8 mouse cellular contexts compared by ENCODE assay signal in genomic region chr7:16950861-16951635, GRCm38 (mm10). TPM values are rescaled to one million over a fixed set of nuclear protein-coding genes. Genes with fewer than 3 reads are reported as not detected.
DNase-seq lines count a peak whose midpoint lies in the region; ATAC-seq lines count a peak whose summit lies in the region.

No protein-coding gene starts in this region.

- no peak overlapping the region for H3K9ac ChIP-seq in embryonic facial prominence, embryonic 14.5 days (ENCODE audit: low read depth, low read length)
- no peak overlapping the region for H3K9ac ChIP-seq in heart, embryonic 11.5 days (ENCODE audit: low read depth, low read length)
- H3K9ac ChIP-seq in kidney, embryonic 15.5 days, result no peak overlapping the region
- no peak overlapping the region for H3K9ac ChIP-seq in liver, embryonic 12.5 days
- H3K9ac ChIP-seq in stomach, embryonic 14.5 days (replicated peaks; ENCODE audit: low read depth, low read length), result no peak overlapping the region

- H3K9me3 ChIP-seq in embryonic facial prominence, embryonic 14.5 days (ENCODE audit: control insufficient read depth, low read length), result 0 out of 2 replicates have a peak, but pooled peaks cover 7% of the 10 kb centered on the region
- no peaks in the 10 kb centered on the region for H3K9me3 ChIP-seq in heart, embryonic 11.5 days (replicated peaks; ENCODE audit: control insufficient read depth, low read length)
- H3K9me3 ChIP-seq in kidney, embryonic 15.5 days (replicated peaks), result no peaks in the 10 kb centered on the region
- H3K9me3 ChIP-seq in liver, embryonic 12.5 days (replicated peaks), result no peaks in the 10 kb centered on the region
- no peaks in the 10 kb centered on the region for H3K9me3 ChIP-seq in stomach, embryonic 14.5 days (ENCODE audit: control insufficient read depth, low read depth, low read length)

- ATAC-seq in embryonic facial prominence, embryonic 14.5 days (ENCODE audit: low read depth), result peak; percentile 76
- ATAC-seq in heart, embryonic 11.5 days (replicated peaks; ENCODE audit: insufficient number of reproducible peaks, low FRiP score, low TSS enrichment), result peak; percentile 69
- peak; percentile 73 for ATAC-seq in kidney, embryonic 15.5 days (replicated peaks; ENCODE audit: low FRiP score)
- ATAC-seq in liver, embryonic 12.5 days, result peak; percentile 66
- peak; percentile 64; the same call in 1 of the 2 replicates for ATAC-seq in stomach, embryonic 14.5 days (ENCODE audit: insufficient number of reproducible peaks, insufficient read depth, low FRiP score, low read depth)

- WGBS in embryonic facial prominence, embryonic 14.5 days, result 31% methylated on average over 18 of the region's 18 CpGs
- WGBS in heart, embryonic 11.5 days (ENCODE audit: insufficient replicate concordance), result 25% methylated on average over 18 of the region's 18 CpGs
- 28% methylated on average over 18 of the region's 18 CpGs for WGBS in kidney, embryonic 15.5 days
- 25% methylated on average over 18 of the region's 18 CpGs for WGBS in liver, embryonic 12.5 days (ENCODE audit: insufficient replicate concordance)
- WGBS in stomach, embryonic 14.5 days, result 28% methylated on average over 18 of the region's 18 CpGs

- no peaks in the 10 kb centered on the region for H3K36me3 ChIP-seq in embryonic facial prominence, embryonic 14.5 days (ENCODE audit: control insufficient read depth, insufficient read depth, low read length)
- H3K36me3 ChIP-seq in heart, embryonic 11.5 days (ENCODE audit: control insufficient read depth, insufficient read depth, low read length), result no peaks in the 10 kb centered on the region
- H3K36me3 ChIP-seq in kidney, embryonic 15.5 days, result no peaks in the 10 kb centered on the region
- H3K36me3 ChIP-seq in liver, embryonic 12.5 days, result no peaks in the 10 kb centered on the region
- H3K36me3 ChIP-seq in stomach, embryonic 14.5 days (ENCODE audit: control insufficient read depth, insufficient read depth, low read length), result no peaks in the 10 kb centered on the region

- no peak overlapping the region for H3K4me3 ChIP-seq in embryonic facial prominence, embryonic 14.5 days (ENCODE audit: low read depth, low read length)
- H3K4me3 ChIP-seq in heart, embryonic 11.5 days (ENCODE audit: low read depth, low read length), result no peak overlapping the region
- no peak overlapping the region for H3K4me3 ChIP-seq in kidney, embryonic 15.5 days (replicated peaks)
- H3K4me3 ChIP-seq in liver, embryonic 12.5 days, result no peak overlapping the region
- no peak overlapping the region for H3K4me3 ChIP-seq in stomach, embryonic 14.5 days (ENCODE audit: low read depth, low read length)

- H3K27me3 ChIP-seq in embryonic facial prominence, embryonic 14.5 days (replicated peaks; ENCODE audit: control insufficient read depth, insufficient read depth, low read length), result peaks cover 36% of the 10 kb centered on the region
- peaks cover 38% of the 10 kb centered on the region for H3K27me3 ChIP-seq in heart, embryonic 11.5 days (ENCODE audit: control insufficient read depth, insufficient read depth, low read length)
- H3K27me3 ChIP-seq in kidney, embryonic 15.5 days, result peaks cover 40% of the 10 kb centered on the region
- H3K27me3 ChIP-seq in liver, embryonic 12.5 days (replicated peaks), result peaks cover 51% of the 10 kb centered on the region
- peaks cover 11% of the 10 kb centered on the region for H3K27me3 ChIP-seq in stomach, embryonic 14.5 days (ENCODE audit: control insufficient read depth, insufficient read depth, low read length)

- H3K27ac ChIP-seq in embryonic facial prominence, embryonic 14.5 days (replicated peaks; ENCODE audit: low read depth, low read length), result no peak overlapping the region
- H3K27ac ChIP-seq in heart, embryonic 11.5 days (ENCODE audit: low read depth, low read length), result no peak overlapping the region
- no peak overlapping the region for H3K27ac ChIP-seq in kidney, embryonic 15.5 days
- H3K27ac ChIP-seq in liver, embryonic 12.5 days, result no peak overlapping the region
- H3K27ac ChIP-seq in stomach, embryonic 14.5 days (ENCODE audit: low read length), result no peak overlapping the region

- H3K4me1 ChIP-seq in embryonic facial prominence, embryonic 14.5 days (ENCODE audit: control insufficient read depth, insufficient read depth, low read length), result peaks cover 21% of the 10 kb centered on the region
- H3K4me1 ChIP-seq in heart, embryonic 11.5 days (ENCODE audit: control insufficient read depth, insufficient read depth, low read length), result peaks cover 28% of the 10 kb centered on the region
- H3K4me1 ChIP-seq in kidney, embryonic 15.5 days, result peaks cover 45% of the 10 kb centered on the region
- peaks cover 21% of the 10 kb centered on the region for H3K4me1 ChIP-seq in liver, embryonic 12.5 days
- H3K4me1 ChIP-seq in stomach, embryonic 14.5 days (ENCODE audit: control insufficient read depth, insufficient read depth, low read length), result peaks cover 25% of the 10 kb centered on the region

- no peak overlapping the region for H3K4me2 ChIP-seq in embryonic facial prominence, embryonic 14.5 days (ENCODE audit: low read depth, low read length)
- H3K4me2 ChIP-seq in heart, embryonic 11.5 days, result no peak overlapping the region
- H3K4me2 ChIP-seq in kidney, embryonic 15.5 days, result peak overlapping the region; percentile 36
- H3K4me2 ChIP-seq in liver, embryonic 12.5 days, result 0 out of 2 replicates have a peak overlapping the region, but pooled peaks have one; percentile 0
- no peak overlapping the region for H3K4me2 ChIP-seq in stomach, embryonic 14.5 days (replicated peaks; ENCODE audit: low read depth, low read length)

- peak; percentile 96 for DNase-seq in A20 (ENCODE audit: low read depth, low spot score)
- DNase-seq in adrenal gland, postnatal 25 days, result peak; percentile 77
- DNase-seq in embryonic facial prominence, embryonic 14.5 days (ENCODE audit: low spot score), result peak; percentile 83
- peak; percentile 63 to 78 for DNase-seq in natural killer cell, adult 2 months (ENCODE audit: low spot score in 2 of 2)

RNA-seq across cellular contexts. Expression of gene Pnmal2, which starts 6.6 kb away (rescaled TPM):
- total RNA-seq in adrenal gland, postnatal 25 days (2021), result 26.9 and 36.1 TPM in 2 replicates
- polyA plus RNA-seq in embryonic facial prominence, embryonic 14.5 days (2014; fragmentation: Nextera tagmentation; extraction: Ambion mirVana), result 20.9 and 21.9 TPM in 2 replicates
- 1.5 and 2.0 TPM in 2 replicates for polyA plus RNA-seq in heart, embryonic 11.5 days (2014; fragmentation: Nextera tagmentation; extraction: Ambion mirVana)
- polyA plus RNA-seq in kidney, embryonic 15.5 days (2015; fragmentation: Nextera tagmentation; extraction: Ambion mirVana), result 7.7 and 9.2 TPM in 2 replicates
- polyA plus RNA-seq in liver, embryonic 12.5 days (2016; fragmentation: Nextera tagmentation; extraction: Ambion mirVana), result 0.41 and 0.75 TPM in 2 replicates
- polyA plus RNA-seq in stomach, embryonic 14.5 days (2014; fragmentation: Nextera tagmentation; extraction: Ambion mirVana), result 8.6 and 8.8 TPM in 2 replicates

RNA-seq across cellular contexts. Expression of gene Pnmal1, which starts 8.4 kb away (rescaled TPM):
- 4.3 and 5.4 TPM in 2 replicates for total RNA-seq in adrenal gland, postnatal 25 days (2021)
- 2.1 and 2.3 TPM in 2 replicates for polyA plus RNA-seq in embryonic facial prominence, embryonic 14.5 days (2014; fragmentation: Nextera tagmentation; extraction: Ambion mirVana)
- 0.18 and 0.46 TPM in 2 replicates for polyA plus RNA-seq in heart, embryonic 11.5 days (2014; fragmentation: Nextera tagmentation; extraction: Ambion mirVana)
- 0.58 and 0.90 TPM in 2 replicates for polyA plus RNA-seq in kidney, embryonic 15.5 days (2015; fragmentation: Nextera tagmentation; extraction: Ambion mirVana)
- 0.05 and 0.08 TPM in 2 replicates for polyA plus RNA-seq in liver, embryonic 12.5 days (2016; fragmentation: Nextera tagmentation; extraction: Ambion mirVana)
- polyA plus RNA-seq in stomach, embryonic 14.5 days (2014; fragmentation: Nextera tagmentation; extraction: Ambion mirVana), result 4.2 TPM in 2 replicates

RNA-seq across cellular contexts. Expression of gene Calm3, which starts 27.1 kb away (rescaled TPM):
- 242 and 255 TPM in 2 replicates for total RNA-seq in adrenal gland, postnatal 25 days (2021)
- 164 and 189 TPM in 2 replicates for polyA plus RNA-seq in embryonic facial prominence, embryonic 14.5 days (2014; fragmentation: Nextera tagmentation; extraction: Ambion mirVana)
- 150 and 156 TPM in 2 replicates for polyA plus RNA-seq in heart, embryonic 11.5 days (2014; fragmentation: Nextera tagmentation; extraction: Ambion mirVana)
- polyA plus RNA-seq in kidney, embryonic 15.5 days (2015; fragmentation: Nextera tagmentation; extraction: Ambion mirVana), result 116 and 124 TPM in 2 replicates
- 91.2 and 94.4 TPM in 2 replicates for polyA plus RNA-seq in liver, embryonic 12.5 days (2016; fragmentation: Nextera tagmentation; extraction: Ambion mirVana)
- 148 and 161 TPM in 2 replicates for polyA plus RNA-seq in stomach, embryonic 14.5 days (2014; fragmentation: Nextera tagmentation; extraction: Ambion mirVana)

RNA-seq across cellular contexts. Expression of gene Gm42372, which starts 31.8 kb away (rescaled TPM):
- 1.1 and 2.1 TPM in 2 replicates for total RNA-seq in adrenal gland, postnatal 25 days (2021)
- 0.24 and 0.38 TPM in 2 replicates for polyA plus RNA-seq in embryonic facial prominence, embryonic 14.5 days (2014; fragmentation: Nextera tagmentation; extraction: Ambion mirVana)
- 0.20 TPM in 2 replicates for polyA plus RNA-seq in heart, embryonic 11.5 days (2014; fragmentation: Nextera tagmentation; extraction: Ambion mirVana)
- polyA plus RNA-seq in kidney, embryonic 15.5 days (2015; fragmentation: Nextera tagmentation; extraction: Ambion mirVana), result 0.23 and 0.31 TPM in 2 replicates
- polyA plus RNA-seq in liver, embryonic 12.5 days (2016; fragmentation: Nextera tagmentation; extraction: Ambion mirVana), result 0.07 TPM in 2 replicates
- polyA plus RNA-seq in stomach, embryonic 14.5 days (2014; fragmentation: Nextera tagmentation; extraction: Ambion mirVana), result 0.55 and 0.59 TPM in 2 replicates

RNA-seq across cellular contexts. Expression of gene Ccdc8, which starts 41.5 kb away (rescaled TPM):
- total RNA-seq in adrenal gland, postnatal 25 days (2021), result 19.7 and 26.0 TPM in 2 replicates
- polyA plus RNA-seq in embryonic facial prominence, embryonic 14.5 days (2014; fragmentation: Nextera tagmentation; extraction: Ambion mirVana), result 24.7 and 26.0 TPM in 2 replicates
- polyA plus RNA-seq in heart, embryonic 11.5 days (2014; fragmentation: Nextera tagmentation; extraction: Ambion mirVana), result 22.6 and 36.1 TPM in 2 replicates
- 35.7 and 41.2 TPM in 2 replicates for polyA plus RNA-seq in kidney, embryonic 15.5 days (2015; fragmentation: Nextera tagmentation; extraction: Ambion mirVana)
- 3.8 and 3.9 TPM in 2 replicates for polyA plus RNA-seq in liver, embryonic 12.5 days (2016; fragmentation: Nextera tagmentation; extraction: Ambion mirVana)
- polyA plus RNA-seq in stomach, embryonic 14.5 days (2014; fragmentation: Nextera tagmentation; extraction: Ambion mirVana), result 18.7 and 22.3 TPM in 2 replicates

Comparison
In these comparisons a context has a peak if more than half of its experiments do, and no peak if none do; other contexts are left out.
1. H3K4me2 ChIP-seq: peak in kidney, embryonic 15.5 days (single experiment) and liver, embryonic 12.5 days (single experiment); none in embryonic facial prominence, embryonic 14.5 days (single experiment), heart, embryonic 11.5 days (single experiment) and stomach, embryonic 14.5 days (single experiment).
2. Peak in every context shown above with its lines, with median percentiles within 50 percentile points of each other: DNase-seq and ATAC-seq.